Mouse (Mus musculus): ENCODE results near the gene Plcg2.

Gene Plcg2

GRCm38 (mm10) chr8:117498179-117498914 lies at the start of gene Plcg2:
TSS of gene Plcg2 (plus strand) at chr8:117498291.
- peak; percentile 7 to 19 for DNase-seq (ENCODE audit: low read depth in 2 of 2, low spot score in 2 of 2)

GRCm38 (mm10) chr8:117451072-117451471 lies 47.0 kb upstream of the Plcg2 start:
- DNase-seq (ENCODE audit: low read depth in 2 of 2, low spot score in 2 of 2), result no peak

DNA sequence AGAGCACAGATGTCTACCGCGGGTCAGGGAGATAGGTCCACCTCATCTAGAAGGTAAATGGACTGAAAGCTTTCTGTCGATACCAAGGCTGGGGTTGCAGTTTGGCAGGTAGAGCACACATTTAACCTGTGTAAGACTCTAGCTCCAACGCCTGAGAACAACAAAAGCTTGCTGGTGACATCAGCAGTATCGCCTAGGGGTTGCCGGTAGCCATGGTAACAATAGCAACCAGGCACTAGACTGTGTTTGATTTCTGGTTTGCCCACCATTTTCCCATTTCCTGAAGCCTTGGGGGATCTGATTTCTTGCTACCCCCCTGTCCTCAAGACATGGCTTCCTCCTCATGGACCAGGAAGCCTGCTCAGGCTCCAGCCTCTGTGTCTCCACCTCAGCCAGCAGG lies 44.1 kb upstream of the Plcg2 start:
- no peak for DNase-seq (ENCODE audit: low read depth in 2 of 2, low spot score in 2 of 2)

- no peak for DNase-seq (ENCODE audit: low read depth in 2 of 2, low spot score in 2 of 2)
Measured at GRCm38 (mm10) chr8:117454516-117455116, 43.5 kb upstream of the Plcg2 start.

DNA sequence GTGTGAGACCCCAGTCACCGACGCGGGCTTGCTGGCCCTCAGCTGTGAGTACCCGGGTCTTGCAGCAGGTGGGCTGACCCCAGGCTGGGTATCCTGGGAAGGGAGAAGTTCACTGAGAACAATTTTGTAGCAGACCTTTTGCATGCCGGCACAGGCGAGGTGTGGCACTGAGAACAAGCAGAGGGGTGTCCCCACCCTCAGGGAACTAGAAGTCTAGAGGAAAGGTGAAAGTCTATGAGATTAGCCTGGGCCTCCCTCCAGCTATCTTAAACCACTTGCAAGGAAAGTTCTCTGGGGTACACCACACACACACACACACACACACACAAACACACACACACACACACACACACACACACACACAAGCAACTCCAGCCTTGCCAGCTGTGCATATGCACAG lies 42.4 kb upstream of the Plcg2 start:
- DNase-seq (ENCODE audit: low read depth in 2 of 2, low spot score in 2 of 2), result no peak

DNA sequence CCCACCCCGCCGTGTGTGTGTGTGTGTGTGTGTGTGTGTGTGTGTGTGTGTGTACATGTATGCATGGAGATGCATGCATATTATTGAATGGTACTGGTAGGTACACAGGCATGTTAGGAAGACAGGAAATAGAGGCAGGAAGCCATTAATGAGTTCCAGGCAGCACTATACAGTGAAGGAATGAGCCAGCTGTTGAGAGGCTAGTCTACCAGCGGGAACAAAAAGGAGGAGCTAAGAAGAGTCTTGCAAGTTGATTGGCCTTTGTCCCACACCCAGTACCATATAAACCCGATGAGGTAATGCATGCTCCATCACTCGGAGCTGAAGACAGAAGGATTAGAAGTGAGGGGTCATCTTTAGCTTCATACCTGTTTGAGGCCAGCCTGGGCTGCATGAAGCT lies 39.7 kb upstream of the Plcg2 start:
- DNase-seq (ENCODE audit: low read depth in 2 of 2, low spot score in 2 of 2), result no peak

- DNase-seq (ENCODE audit: low read depth in 2 of 2, low spot score in 2 of 2), result no peak
Measured at GRCm38 (mm10) chr8:117462701-117463284, 35.3 kb upstream of the Plcg2 start.

DNA sequence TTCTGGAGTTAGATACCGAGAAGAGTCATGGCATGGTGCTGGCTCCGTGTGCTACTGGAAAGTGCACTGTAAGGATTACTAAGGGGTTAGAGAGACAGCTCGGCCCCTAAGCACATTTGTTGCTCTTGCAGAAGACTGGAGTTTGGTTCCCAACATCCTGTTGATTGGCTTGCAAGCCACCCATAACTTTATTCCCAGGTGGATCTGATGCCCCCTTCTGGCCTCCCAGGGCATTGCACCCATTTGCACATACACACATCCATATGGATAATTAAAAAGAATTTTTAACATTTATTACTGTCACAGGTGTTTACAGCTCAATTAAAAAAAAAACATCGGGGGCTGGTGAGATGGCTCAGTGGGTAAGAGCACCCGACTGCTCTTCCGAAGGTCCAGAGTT lies 33.6 kb upstream of the Plcg2 start:
- DNase-seq (ENCODE audit: low read depth in 2 of 2, low spot score in 2 of 2), result no peak

GRCm38 (mm10) chr8:117465250-117465649 lies 32.8 kb upstream of the Plcg2 start:
- DNase-seq (ENCODE audit: low read depth in 2 of 2, low spot score in 2 of 2), result peak; percentile 50 to 69

GRCm38 (mm10) chr8:117467466-117467865 lies 30.6 kb upstream of the Plcg2 start:
- no peak for DNase-seq (ENCODE audit: low read depth in 2 of 2, low spot score in 2 of 2)

DNA sequence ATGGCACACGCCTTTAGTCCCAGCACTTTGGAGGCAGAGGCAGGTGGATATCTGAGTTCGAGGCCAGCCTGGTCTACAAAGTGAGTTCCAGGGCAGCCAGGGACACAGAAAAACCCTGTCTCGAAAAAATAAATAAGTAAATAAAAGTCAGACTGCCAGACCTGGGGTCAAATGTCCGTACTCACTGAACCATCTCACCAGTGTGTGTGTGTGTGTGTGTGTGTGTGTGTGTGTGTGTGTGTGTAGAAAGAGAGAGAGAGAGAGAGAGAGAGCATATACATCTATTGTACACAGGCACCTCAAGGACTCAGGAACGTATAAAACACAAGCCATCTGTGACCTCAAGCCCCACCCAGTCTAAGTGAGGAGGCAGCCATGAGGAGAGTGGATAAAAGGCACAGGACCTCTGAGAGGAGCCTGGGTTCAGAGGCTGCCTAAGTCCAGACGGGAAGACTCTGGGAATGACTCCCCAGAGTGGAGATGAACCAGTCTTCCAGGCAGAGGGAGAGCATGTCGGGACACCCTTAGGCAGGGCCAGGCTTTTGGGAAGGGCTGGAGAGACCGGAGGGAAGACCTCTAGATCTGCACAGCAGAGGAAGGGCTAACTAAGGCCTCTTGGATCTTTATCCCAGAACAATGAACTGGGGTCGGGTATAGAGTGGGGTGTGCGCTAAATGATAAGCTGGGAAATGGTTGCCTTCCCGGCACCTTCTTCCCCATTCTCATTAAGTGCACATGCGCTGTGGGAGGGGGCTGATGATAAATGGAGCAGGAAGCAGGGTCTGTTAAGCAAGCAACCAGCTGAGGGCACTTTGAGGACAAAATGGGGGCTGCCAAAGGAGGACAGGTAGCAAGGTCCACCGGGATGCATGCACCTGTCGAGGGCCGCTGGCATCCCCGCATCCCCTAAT lies 28.4 kb upstream of the Plcg2 start:
- DNase-seq (ENCODE audit: low read depth in 2 of 2, low spot score in 2 of 2), result no peak

- DNase-seq (ENCODE audit: low read depth in 2 of 2, low spot score in 2 of 2), result peak in 1 of 2 experiments; percentile 25
Measured at GRCm38 (mm10) chr8:117470342-117470781, 27.7 kb upstream of the Plcg2 start.

DNA sequence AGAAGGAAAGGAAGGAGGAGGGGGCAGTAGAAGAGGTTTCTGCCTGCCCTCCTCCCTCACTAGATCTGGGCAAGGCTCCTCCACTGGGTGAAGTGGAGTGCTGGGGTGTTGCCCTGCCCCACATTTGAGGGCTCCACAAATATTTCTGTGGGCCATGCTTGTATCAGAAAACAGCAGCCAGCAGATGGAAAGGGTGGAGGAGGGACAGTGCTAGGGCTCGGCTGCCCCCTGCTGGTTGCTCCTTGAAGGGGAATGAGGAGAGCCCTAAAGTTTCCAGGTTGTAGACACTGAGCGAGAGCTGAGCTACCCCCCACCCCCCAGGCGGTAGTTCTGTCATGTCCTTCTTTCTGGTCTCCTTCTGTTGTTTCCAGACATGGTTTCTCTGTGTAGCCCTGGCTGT lies 26.9 kb upstream of the Plcg2 start:
- peak; percentile 54 to 64 for DNase-seq (ENCODE audit: low read depth in 2 of 2, low spot score in 2 of 2)

- DNase-seq (ENCODE audit: low read depth in 2 of 2, low spot score in 2 of 2), result no peak
Measured at GRCm38 (mm10) chr8:117471655-117472054, 26.4 kb upstream of the Plcg2 start.

GRCm38 (mm10) chr8:117472332-117472731 lies 25.8 kb upstream of the Plcg2 start:
- no peak for DNase-seq (ENCODE audit: low read depth in 2 of 2, low spot score in 2 of 2)

- peak; percentile 88 to 89 for DNase-seq (ENCODE audit: low read depth in 2 of 2, low spot score in 2 of 2)
Measured at GRCm38 (mm10) chr8:117474944-117475343, 23.1 kb upstream of the Plcg2 start.

DNA sequence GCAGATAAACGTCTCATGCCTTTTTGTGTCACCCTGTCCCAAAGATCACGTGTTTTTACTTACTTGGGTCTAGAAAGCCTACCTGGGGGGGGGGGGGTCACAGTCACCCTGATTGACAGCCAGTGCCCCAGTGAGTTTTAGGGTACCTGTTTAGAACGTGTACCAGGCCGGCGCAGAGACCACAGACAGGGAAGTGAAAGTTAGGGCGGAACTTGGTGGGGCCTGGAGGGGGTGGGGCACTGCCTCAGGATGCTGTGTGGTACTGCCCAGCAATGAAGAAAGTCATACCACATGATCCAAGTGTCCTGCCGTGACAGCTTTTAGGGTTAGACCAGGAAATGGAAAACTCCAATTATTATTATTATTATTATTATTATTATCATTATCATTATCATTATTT lies 22.3 kb upstream of the Plcg2 start:
- no peak for DNase-seq (ENCODE audit: low read depth in 2 of 2, low spot score in 2 of 2)

GRCm38 (mm10) chr8:117478082-117478481 lies 20.0 kb upstream of the Plcg2 start:
- no peak for DNase-seq (ENCODE audit: low read depth in 2 of 2, low spot score in 2 of 2)

DNA sequence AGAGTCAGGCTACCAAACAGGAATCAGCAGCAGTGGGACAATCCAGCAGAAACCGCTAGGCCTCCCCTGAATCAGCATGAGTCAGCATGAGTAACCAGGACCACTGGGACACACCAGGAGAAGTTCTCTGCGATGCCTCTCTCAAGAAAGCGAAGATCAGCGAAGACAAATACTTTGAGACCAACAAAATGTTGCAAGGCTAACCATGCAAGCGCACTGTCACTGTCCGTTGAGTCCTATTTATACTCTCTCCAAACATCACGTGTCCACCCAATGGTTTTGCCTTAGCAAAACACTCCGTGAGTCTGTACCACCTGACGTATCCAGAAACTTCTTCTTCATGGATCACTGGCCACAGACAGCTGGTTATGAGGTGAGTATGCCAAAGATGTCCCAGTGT lies 18.1 kb upstream of the Plcg2 start:
- DNase-seq (ENCODE audit: low read depth in 2 of 2, low spot score in 2 of 2), result no peak

GRCm38 (mm10) chr8:117480516-117480915 lies 17.6 kb upstream of the Plcg2 start:
- no peak for DNase-seq (ENCODE audit: low read depth in 2 of 2, low spot score in 2 of 2)

- no peak for DNase-seq (ENCODE audit: low read depth in 2 of 2, low spot score in 2 of 2)
Measured at GRCm38 (mm10) chr8:117481830-117482229, 16.3 kb upstream of the Plcg2 start.

Data from CD8-positive naive resting alpha-beta T cell, adult 2 months (primary cell).